Mouse (Mus musculus): Measurements from ENCODE around the gene Opn5. TPM values are rescaled to one million over a fixed set of nuclear protein-coding genes. Genes with fewer than 3 reads are reported as not detected.

The Opn5 gene
- not detected in 2 replicates for polyA plus RNA-seq (2015; fragmentation: Nextera tagmentation; extraction: Ambion mirVana)

GRCm38 (mm10) chr17:42611295-42611694 is at the start of gene Opn5:
Gene Opn5, minus strand, starts transcription at chr17:42611395.

Other genes with a start within 250 kb of the Opn5 start
- gene Adgrf4, start 80.9 kb upstream of the Opn5 start, polyA plus RNA-seq (2015; fragmentation: Nextera tagmentation; extraction: Ambion mirVana), result 0.04 TPM in 1 of 2 replicates, not detected in the other
- gene Adgrf2, start 130.8 kb upstream of the Opn5 start, polyA plus RNA-seq (2015; fragmentation: Nextera tagmentation; extraction: Ambion mirVana), result not detected in 2 replicates

Data from spleen, postnatal 0 days (tissue).